ENCODE assay signal across 9 mouse cellular contexts in the genomic region with DNA sequence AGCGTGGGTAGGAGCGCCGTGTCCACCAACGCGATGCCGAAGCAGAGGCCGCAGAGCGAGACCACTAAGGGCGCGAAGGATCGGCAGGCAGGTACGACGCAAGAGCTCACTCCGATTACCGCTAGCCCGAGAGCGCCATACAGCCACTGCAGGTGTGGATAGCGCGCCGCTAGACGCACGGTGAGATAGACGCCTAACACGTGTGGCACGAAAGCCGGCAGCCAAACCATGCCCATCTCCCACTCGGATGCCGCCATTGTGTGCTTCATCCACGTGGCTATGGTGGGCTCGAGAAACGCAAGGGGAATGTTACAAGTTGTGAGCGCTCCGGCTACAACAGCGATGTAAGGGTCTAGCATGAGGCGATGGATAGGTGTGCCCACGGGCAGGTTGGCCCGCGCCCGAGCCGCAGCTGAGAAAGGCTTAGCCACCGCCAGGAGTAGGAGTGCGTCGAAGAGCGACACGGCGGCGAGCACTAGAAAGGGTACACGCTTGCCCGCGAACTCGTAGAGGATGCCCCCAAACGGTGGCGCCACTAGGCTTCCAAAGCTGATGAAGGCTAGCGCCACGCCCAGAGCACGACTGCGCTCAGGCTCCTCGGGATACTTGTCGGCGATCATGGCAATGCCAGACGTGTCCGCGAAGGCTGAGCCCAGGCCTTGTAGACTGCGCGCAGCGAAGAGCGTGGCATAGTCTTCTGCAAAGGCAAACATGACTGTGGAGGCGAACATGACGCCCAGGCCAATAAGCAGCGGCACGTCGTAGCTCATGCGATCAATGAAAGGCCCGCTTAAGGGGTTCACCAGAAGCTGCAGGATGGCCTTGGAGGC. TPM values are rescaled to one million over a fixed set of nuclear protein-coding genes. Genes with fewer than 3 reads are reported as not detected.
A peak's percentile ranks its signal among the peaks of the same experiment; 100 is the strongest.
DNase-seq lines count a peak whose midpoint lies in the region; ATAC-seq and TF ChIP-seq lines count a peak whose summit lies in the region.
"Had no signal": no experiment of that assay in that cellular context is flagged by ENCODE, and none has a peak within 500 bp of the region (broad histone marks: within the 10 kb centered on the region; RNA-seq: fewer than 3 reads in every experiment).

No protein-coding gene starts in this region.

- no peaks in the 10 kb centered on the region for H3K4me1 ChIP-seq in lung, embryonic 14.5 days (ENCODE audit: insufficient read depth)
- peaks cover 34% of the 10 kb centered on the region for H3K4me1 ChIP-seq in embryonic facial prominence, embryonic 13.5 days
- no peaks in the 10 kb centered on the region for H3K4me1 ChIP-seq in intestine, postnatal 0 days (replicated peaks; ENCODE audit: control insufficient read depth, insufficient read depth, low read length)
- 0 out of 2 replicates have a peak, but pooled peaks cover 5% of the 10 kb centered on the region for H3K4me1 ChIP-seq in neural tube, embryonic 14.5 days (ENCODE audit: control insufficient read depth, insufficient read depth, low read length)
- H3K4me1 ChIP-seq: liver, embryonic 13.5 days had no signal

- peak overlapping the region; percentile 58; the same call in 1 of the 2 replicates for H3K4me2 ChIP-seq in lung, embryonic 14.5 days
- peak overlapping the region; percentile 75 for H3K4me2 ChIP-seq in embryonic facial prominence, embryonic 13.5 days
- no peak overlapping the region; the same call in 1 of the 2 replicates for H3K4me2 ChIP-seq in intestine, postnatal 0 days (replicated peaks; ENCODE audit: low read depth)
- peak overlapping the region; percentile 12; the same call in 1 of the 2 replicates for H3K4me2 ChIP-seq in neural tube, embryonic 14.5 days (ENCODE audit: low read depth, low read length)

- 4% methylated on average over 74 of the region's 74 CpGs for WGBS in lung, embryonic 14.5 days
- 2% methylated on average over 74 of the region's 74 CpGs for WGBS in embryonic facial prominence, embryonic 13.5 days
- WGBS in intestine, postnatal 0 days: 3% methylated on average over 74 of the region's 74 CpGs
- WGBS in neural tube, embryonic 14.5 days: 2% methylated on average over 73 of the region's 74 CpGs

- no peaks in the 10 kb centered on the region for H3K36me3 ChIP-seq in lung, embryonic 14.5 days (ENCODE audit: insufficient read depth)
- no peaks in the 10 kb centered on the region for H3K36me3 ChIP-seq in embryonic facial prominence, embryonic 13.5 days
- H3K36me3 ChIP-seq in intestine, postnatal 0 days (ENCODE audit: control insufficient read depth, insufficient read depth): no peaks in the 10 kb centered on the region
- H3K36me3 ChIP-seq in neural tube, embryonic 14.5 days (ENCODE audit: control insufficient read depth, insufficient read depth, low read length): no peaks in the 10 kb centered on the region
- H3K36me3 ChIP-seq: liver, embryonic 13.5 days had no signal

- H3K9me3 ChIP-seq in lung, embryonic 14.5 days (ENCODE audit: low read depth, low read length): no peaks in the 10 kb centered on the region
- no peaks in the 10 kb centered on the region for H3K9me3 ChIP-seq in embryonic facial prominence, embryonic 13.5 days
- no peaks in the 10 kb centered on the region for H3K9me3 ChIP-seq in intestine, postnatal 0 days (ENCODE audit: control insufficient read depth)
- H3K9me3 ChIP-seq in neural tube, embryonic 14.5 days (ENCODE audit: control insufficient read depth, low read length): no peaks in the 10 kb centered on the region
- H3K9me3 ChIP-seq: liver, embryonic 13.5 days had no signal

- peaks cover 87% of the 10 kb centered on the region for H3K27me3 ChIP-seq in lung, embryonic 14.5 days (ENCODE audit: insufficient read depth, low read length)
- peaks cover 95% of the 10 kb centered on the region for H3K27me3 ChIP-seq in embryonic facial prominence, embryonic 13.5 days
- H3K27me3 ChIP-seq in intestine, postnatal 0 days (replicated peaks; ENCODE audit: control insufficient read depth, insufficient read depth, low read length): peaks cover 80% of the 10 kb centered on the region
- peaks cover 71% of the 10 kb centered on the region for H3K27me3 ChIP-seq in neural tube, embryonic 14.5 days (ENCODE audit: control insufficient read depth, insufficient read depth, low read length)

- H3K9ac ChIP-seq in lung, embryonic 14.5 days: no peak overlapping the region
- no peak overlapping the region for H3K9ac ChIP-seq in embryonic facial prominence, embryonic 13.5 days
- H3K9ac ChIP-seq in intestine, postnatal 0 days (ENCODE audit: low read depth, low read length): no peak overlapping the region
- H3K9ac ChIP-seq in neural tube, embryonic 14.5 days (replicated peaks; ENCODE audit: low read depth, low read length): peak overlapping the region; percentile 25
- H3K9ac ChIP-seq: liver, embryonic 13.5 days had no signal

- TF ChIP-seq CTCF in lung, embryonic 14.5 days (IDR thresholded peaks at IDR 0.05; ENCODE audit: low read depth): no peak
- no peak for TF ChIP-seq CTCF in intestine, postnatal 0 days (IDR thresholded peaks at IDR 0.05; ENCODE audit: low read depth)

- DNase-seq in lung, embryonic 14.5 days: no peak
- DNase-seq in lung, postnatal 10 days: no peak
- no peak for DNase-seq in adrenal gland, postnatal 10 days
- no peak for DNase-seq in lung, adult 18-20 months
- DNase-seq: liver, embryonic 13.5 days had no signal

- peak overlapping the region; percentile 3; the same call in 1 of the 2 replicates for H3K4me3 ChIP-seq in lung, embryonic 14.5 days (ENCODE audit: low read depth, low read length)
- H3K4me3 ChIP-seq in embryonic facial prominence, embryonic 13.5 days: peak overlapping the region; percentile 47
- H3K4me3 ChIP-seq in intestine, postnatal 0 days (ENCODE audit: low read depth, low read length): peak overlapping the region; percentile 27; the same call in 1 of the 2 replicates
- peak overlapping the region; percentile 34 for H3K4me3 ChIP-seq in neural tube, embryonic 14.5 days (ENCODE audit: low read depth, low read length)

- no peak for ATAC-seq in lung, embryonic 14.5 days (ENCODE audit: insufficient read depth)
- no peak for ATAC-seq in embryonic facial prominence, embryonic 13.5 days (ENCODE audit: insufficient number of reproducible peaks, insufficient read depth, low FRiP score, low TSS enrichment, low read depth)
- no peak for ATAC-seq in intestine, postnatal 0 days
- peak; percentile 20; the same call in 1 of the 2 replicates for ATAC-seq in neural tube, embryonic 14.5 days (ENCODE audit: low read depth)
- no peak for ATAC-seq in erythroid progenitor cell, adult 5-6 weeks (replicated peaks; ENCODE audit: low FRiP score, poor library complexity, severe bottlenecking)

- no peak overlapping the region for H3K27ac ChIP-seq in lung, embryonic 14.5 days (ENCODE audit: low read depth)
- no peak overlapping the region for H3K27ac ChIP-seq in embryonic facial prominence, embryonic 13.5 days
- H3K27ac ChIP-seq in intestine, postnatal 0 days (ENCODE audit: low read depth, low read length): no peak overlapping the region
- no peak overlapping the region for H3K27ac ChIP-seq in neural tube, embryonic 14.5 days (ENCODE audit: low read depth, low read length)
- H3K27ac ChIP-seq: liver, embryonic 13.5 days had no signal

RNA-seq across cellular contexts. Expression of a gene that starts 1.2 kb away (rescaled TPM):
- 0.09 and 0.84 TPM in 2 replicates for polyA plus RNA-seq in lung, embryonic 14.5 days (2014; fragmentation: Nextera tagmentation; extraction: Ambion mirVana)
- 0.24 and 0.84 TPM in 2 replicates for polyA plus RNA-seq in embryonic facial prominence, embryonic 13.5 days (2015; fragmentation: Nextera tagmentation; extraction: Ambion mirVana)
- 5.5 and 5.8 TPM in 2 replicates for polyA plus RNA-seq in intestine, postnatal 0 days (2015; fragmentation: Nextera tagmentation; extraction: Ambion mirVana)
- polyA plus RNA-seq in neural tube, embryonic 14.5 days (2014; fragmentation: Nextera tagmentation; extraction: Ambion mirVana): 31.3 and 32.6 TPM in 2 replicates
- total RNA-seq in adrenal gland, postnatal 10 days (2021): under 1 TPM; 0.09 to 0.36 TPM
- total RNA-seq in erythroid progenitor cell, adult 5-6 weeks (2015; ENCODE audit: low replicate concordance): not detected in 2 replicates
- total RNA-seq in erythroid progenitor cell, adult 5-6 weeks (2017; ENCODE audit: low replicate concordance): not detected in 2 replicates
- polyA plus RNA-seq: liver, embryonic 13.5 days had no signal

RNA-seq across cellular contexts. Expression of a gene that starts 2.4 kb away (rescaled TPM):
- polyA plus RNA-seq in lung, embryonic 14.5 days (2014; fragmentation: Nextera tagmentation; extraction: Ambion mirVana): not detected in 2 replicates
- 0.46 TPM in 1 of 2 replicates, not detected in the other for polyA plus RNA-seq in embryonic facial prominence, embryonic 13.5 days (2015; fragmentation: Nextera tagmentation; extraction: Ambion mirVana)
- 0.52 and 0.64 TPM in 2 replicates for polyA plus RNA-seq in intestine, postnatal 0 days (2015; fragmentation: Nextera tagmentation; extraction: Ambion mirVana)
- polyA plus RNA-seq in neural tube, embryonic 14.5 days (2014; fragmentation: Nextera tagmentation; extraction: Ambion mirVana): 4.0 and 4.3 TPM in 2 replicates
- not detected for total RNA-seq in adrenal gland, postnatal 10 days (2021)
- total RNA-seq in erythroid progenitor cell, adult 5-6 weeks (2015; ENCODE audit: low replicate concordance): not detected in 2 replicates
- total RNA-seq in erythroid progenitor cell, adult 5-6 weeks (2017; ENCODE audit: low replicate concordance): not detected in 2 replicates
- polyA plus RNA-seq: liver, embryonic 13.5 days had no signal

RNA-seq across cellular contexts. Expression of a gene that starts 49.9 kb away (rescaled TPM):
- polyA plus RNA-seq in lung, embryonic 14.5 days (2014; fragmentation: Nextera tagmentation; extraction: Ambion mirVana): 18.4 and 18.8 TPM in 2 replicates
- polyA plus RNA-seq in embryonic facial prominence, embryonic 13.5 days (2015; fragmentation: Nextera tagmentation; extraction: Ambion mirVana): 24.3 and 25.0 TPM in 2 replicates
- polyA plus RNA-seq in intestine, postnatal 0 days (2015; fragmentation: Nextera tagmentation; extraction: Ambion mirVana): 7.7 and 8.4 TPM in 2 replicates
- 23.3 and 25.1 TPM in 2 replicates for polyA plus RNA-seq in neural tube, embryonic 14.5 days (2014; fragmentation: Nextera tagmentation; extraction: Ambion mirVana)
- 10 to 100 TPM in 1 of 2 experiments, 1 to 10 TPM in 1; 8.1 to 11.8 TPM for total RNA-seq in adrenal gland, postnatal 10 days (2021)
- 4.7 and 5.9 TPM in 2 replicates for total RNA-seq in erythroid progenitor cell, adult 5-6 weeks (2015; ENCODE audit: low replicate concordance)
- total RNA-seq in erythroid progenitor cell, adult 5-6 weeks (2017; ENCODE audit: low replicate concordance): 5.3 and 6.0 TPM in 2 replicates
